Mouse (Mus musculus): Measurements from ENCODE around the gene Tom1l2.

GRCm38 (mm10) chr11:60190055-60190641, 162.6 kb downstream of the Tom1l2 start:
- no peak for TF ChIP-seq USF1 (IDR thresholded peaks at IDR 0.05; ENCODE audit: low read depth)
- no peak for TF ChIP-seq POLR2A (IDR thresholded peaks at IDR 0.05; ENCODE audit: insufficient read length, low read depth)
- no peak for TF ChIP-seq POLR2AphosphoS2 (IDR thresholded peaks at IDR 0.05; ENCODE audit: insufficient read length, low read depth)
- no peak for TF ChIP-seq MAX (IDR thresholded peaks at IDR 0.05; ENCODE audit: low read depth)
- TF ChIP-seq CEBPB (IDR thresholded peaks at IDR 0.05; ENCODE audit: insufficient read depth, poor library complexity, severe bottlenecking), result no peak
